Mouse (Mus musculus) erythroblast, embryonic 14.5 days (primary cell): ENCODE results near the gene Rhobtb1.

ENCODE experiments used
- GATA1 ChIP-seq: IDR thresholded peaks from 2 replicates; pipeline ENCODE4 v1.6.1; 2012; ENCODE audit warnings: low read length, inconsistent platforms, mixed read lengths
- TAL1 ChIP-seq: IDR thresholded peaks from 3 replicates; pipeline ENCODE4 v1.6.1; 2012; ENCODE audit warnings: low read length, inconsistent platforms, mixed read lengths

- TF ChIP-seq GATA1, result no peak
- TF ChIP-seq TAL1, result no peak
Observed at GRCm38 (mm10) chr10:69208705-69209104, 57.5 kb downstream of the Rhobtb1 start.
